Mouse (Mus musculus): Measurements from ENCODE around the gene Ifit1. TPM values are rescaled to one million over a fixed set of nuclear protein-coding genes. Genes with fewer than 3 reads are reported as not detected.

The Ifit1 gene
- total and polyA plus RNA-seq, 3 experiments: 1.3 to 2.4 (median 1.5) TPM

DNA sequence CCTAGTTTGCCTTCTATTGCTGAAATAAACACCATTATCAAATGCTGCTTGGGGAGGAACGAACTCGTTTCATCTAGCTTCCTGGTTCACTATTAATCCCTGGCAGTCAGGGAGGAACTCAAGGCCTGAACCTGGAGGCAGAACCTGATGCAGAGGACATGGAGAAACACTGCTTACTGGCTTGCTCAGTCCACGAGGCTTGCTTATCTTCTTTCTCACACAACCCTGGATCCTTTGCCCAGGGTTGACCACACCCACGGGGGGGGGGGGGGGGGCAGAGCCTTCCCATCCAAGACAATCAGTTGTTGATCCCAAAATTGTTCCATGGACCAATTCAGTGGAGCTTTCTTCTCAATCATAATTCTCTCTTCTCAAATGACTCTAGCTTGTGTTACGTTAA lies 22.1 kb downstream of the Ifit1 start:
- H3K4me1 ChIP-seq (ENCODE audit: control insufficient read depth, insufficient read depth, low read length): peaks cover 3% of the 10 kb centered on the region; the same call in 1 of the 2 replicates
- no peak overlapping the region for H3K9ac ChIP-seq (ENCODE audit: low read depth, low read length)
- TF ChIP-seq CTCF (IDR thresholded peaks at IDR 0.05): no peak
- no peak for TF ChIP-seq POLR2A (IDR thresholded peaks at IDR 0.05; ENCODE audit: insufficient read depth, low read depth, low read length)
- no peak for TF ChIP-seq EP300 (IDR thresholded peaks at IDR 0.05; ENCODE audit: insufficient read depth, low read depth, low read length)
- no peak overlapping the region for H3K4me3 ChIP-seq
- intact Hi-C loops (cut with DNase I): no loop called here
- H3K27me3 ChIP-seq (ENCODE audit: control insufficient read depth, insufficient read depth, low read length): no peaks in the 10 kb centered on the region
- 38% methylated on average over 5 of the region's 5 CpGs for WGBS
- H3K27ac ChIP-seq: peak overlapping the region; percentile 64; the same call in 1 of the 2 replicates
- DNase-seq: no peak
- H3K79me2 ChIP-seq (replicated peaks; ENCODE audit: control insufficient read depth, insufficient read depth, low read length): no peaks in the 10 kb centered on the region
- no peaks in the 10 kb centered on the region for H3K36me3 ChIP-seq (ENCODE audit: control insufficient read depth, insufficient read depth, low read length)

DNA sequence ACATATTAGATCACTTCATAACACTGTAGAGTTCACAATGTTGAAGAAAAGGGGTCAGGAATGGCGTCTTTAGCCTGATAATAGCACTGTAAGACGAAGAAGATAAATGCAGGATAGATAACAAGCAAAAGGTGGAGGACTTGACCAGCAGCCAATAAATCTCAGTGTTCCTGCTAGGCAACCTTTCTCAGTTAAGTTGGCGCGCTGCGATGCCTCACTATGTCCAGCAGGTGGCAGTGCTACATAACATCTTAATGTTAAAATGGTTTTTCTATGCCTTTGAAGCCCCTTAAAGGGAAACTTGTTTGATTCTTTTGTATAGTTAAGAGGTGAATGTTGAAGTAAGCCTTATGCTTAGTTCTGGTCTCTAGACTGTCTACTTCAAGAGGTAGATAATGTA lies 25.5 kb downstream of the Ifit1 start:
- Histone ChIP-seq H3K36me3 (ENCODE audit: control insufficient read depth, insufficient read depth, low read length) (no peaks in the 10 kb centered on the region), H3K4me1 (ENCODE audit: control insufficient read depth, insufficient read depth, low read length) (peaks cover 3% of the 10 kb centered on the region; the same call in 1 of the 2 replicates), H3K27me3 (ENCODE audit: control insufficient read depth, insufficient read depth, low read length) (no peaks in the 10 kb centered on the region), H3K9ac (ENCODE audit: low read depth, low read length) (no peak overlapping the region), H3K4me3 (no peak overlapping the region), H3K27ac (no peak overlapping the region), H3K79me2 (replicated peaks; ENCODE audit: control insufficient read depth, insufficient read depth, low read length) (no peaks in the 10 kb centered on the region)
- peak; percentile 51 to 74 for DNase-seq
- 1% methylated on average over 5 of the region's 5 CpGs for WGBS
- TF ChIP-seq POLR2A (IDR thresholded peaks at IDR 0.05; ENCODE audit: insufficient read depth, low read depth, low read length) (no peak), CTCF (IDR thresholded peaks at IDR 0.05) (peak; percentile 98; the same call in 1 of the 2 replicates), EP300 (IDR thresholded peaks at IDR 0.05; ENCODE audit: insufficient read depth, low read depth, low read length) (peak; percentile 88)
- intact Hi-C loops (cut with DNase I): loop anchor here (1.0 to 5.0 kb wide), 2 partner anchors 107 to 211 kb away; partner anchors contain the start of gene Pank1

DNA sequence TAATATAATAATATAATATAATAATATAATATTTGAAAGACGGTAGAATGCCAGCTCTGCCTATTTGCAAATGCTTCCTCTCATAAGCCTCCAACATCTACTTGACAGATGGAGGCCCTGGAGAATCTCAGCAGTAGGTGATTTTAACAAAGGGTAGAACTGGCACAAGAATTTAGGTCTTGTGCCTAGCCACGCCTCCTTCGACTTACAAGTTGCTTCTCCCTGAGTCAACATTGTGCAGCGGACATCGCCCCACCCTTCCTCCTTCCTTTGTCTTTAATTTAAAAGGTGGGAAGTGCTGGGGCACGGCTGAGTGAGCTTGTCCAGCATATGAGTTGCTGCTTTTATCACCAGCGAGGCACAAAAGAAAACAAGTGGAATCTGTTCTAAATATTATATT lies 32.8 kb downstream of the Ifit1 start:
- Histone ChIP-seq H3K27me3 (ENCODE audit: control insufficient read depth, insufficient read depth, low read length) (no peaks in the 10 kb centered on the region), H3K4me1 (ENCODE audit: control insufficient read depth, insufficient read depth, low read length) (peaks cover 2% of the 10 kb centered on the region), H3K9ac (ENCODE audit: low read depth, low read length) (no peak overlapping the region), H3K27ac (peak overlapping the region; percentile 30; the same call in 1 of the 2 replicates), H3K36me3 (ENCODE audit: control insufficient read depth, insufficient read depth, low read length) (no peaks in the 10 kb centered on the region), H3K79me2 (replicated peaks; ENCODE audit: control insufficient read depth, insufficient read depth, low read length) (no peaks in the 10 kb centered on the region), H3K4me3 (no peak overlapping the region)
- no peak for TF ChIP-seq POLR2A (IDR thresholded peaks at IDR 0.05; ENCODE audit: insufficient read depth, low read depth, low read length)
- 0 out of 2 replicates have a peak, but pooled peaks have one; percentile 43 for TF ChIP-seq EP300 (IDR thresholded peaks at IDR 0.05; ENCODE audit: insufficient read depth, low read depth, low read length)
- TF ChIP-seq CTCF (IDR thresholded peaks at IDR 0.05): no peak
- intact Hi-C loops (cut with DNase I): loop anchor here (5.0 kb wide), 1 partner anchor 54 kb away; no protein-coding TSS in a partner anchor
- WGBS: 47% methylated on average over 7 of the region's 7 CpGs
- peak; percentile 30 to 53 for DNase-seq

DNA sequence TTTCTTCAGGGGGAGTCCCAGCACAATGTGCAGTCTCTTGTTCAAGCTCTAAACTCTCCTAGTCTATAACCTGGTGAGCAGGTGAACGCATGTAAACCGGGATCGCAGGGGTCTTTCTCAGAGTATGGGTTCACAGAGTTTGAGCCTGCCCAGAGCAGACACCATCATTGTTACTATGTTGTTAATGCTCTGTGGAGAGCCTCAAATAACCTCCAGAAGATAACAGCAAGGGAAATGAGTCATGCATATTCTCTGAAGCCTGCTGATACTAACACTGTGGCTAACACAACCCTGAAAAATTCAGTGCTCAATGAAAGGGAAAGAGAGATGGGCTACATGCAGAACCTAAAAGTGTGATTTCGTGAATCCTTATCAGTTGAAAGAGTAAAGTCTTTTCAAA lies 37.8 kb downstream of the Ifit1 start:
- H3K4me1 ChIP-seq (ENCODE audit: control insufficient read depth, insufficient read depth, low read length): peaks cover 2% of the 10 kb centered on the region
- no peak for DNase-seq
- 26% methylated on average over 4 of the region's 4 CpGs for WGBS
- H3K36me3 ChIP-seq (ENCODE audit: control insufficient read depth, insufficient read depth, low read length): no peaks in the 10 kb centered on the region
- no peak overlapping the region for H3K4me3 ChIP-seq
- no peak for TF ChIP-seq CTCF (IDR thresholded peaks at IDR 0.05)
- no peak for TF ChIP-seq POLR2A (IDR thresholded peaks at IDR 0.05; ENCODE audit: insufficient read depth, low read depth, low read length)
- no peak for TF ChIP-seq EP300 (IDR thresholded peaks at IDR 0.05; ENCODE audit: insufficient read depth, low read depth, low read length)
- H3K27me3 ChIP-seq (ENCODE audit: control insufficient read depth, insufficient read depth, low read length): no peaks in the 10 kb centered on the region
- no peak overlapping the region for H3K27ac ChIP-seq
- H3K9ac ChIP-seq (ENCODE audit: low read depth, low read length): no peak overlapping the region
- no peaks in the 10 kb centered on the region for H3K79me2 ChIP-seq (replicated peaks; ENCODE audit: control insufficient read depth, insufficient read depth, low read length)
- intact Hi-C loops (cut with DNase I): no loop called here

DNA sequence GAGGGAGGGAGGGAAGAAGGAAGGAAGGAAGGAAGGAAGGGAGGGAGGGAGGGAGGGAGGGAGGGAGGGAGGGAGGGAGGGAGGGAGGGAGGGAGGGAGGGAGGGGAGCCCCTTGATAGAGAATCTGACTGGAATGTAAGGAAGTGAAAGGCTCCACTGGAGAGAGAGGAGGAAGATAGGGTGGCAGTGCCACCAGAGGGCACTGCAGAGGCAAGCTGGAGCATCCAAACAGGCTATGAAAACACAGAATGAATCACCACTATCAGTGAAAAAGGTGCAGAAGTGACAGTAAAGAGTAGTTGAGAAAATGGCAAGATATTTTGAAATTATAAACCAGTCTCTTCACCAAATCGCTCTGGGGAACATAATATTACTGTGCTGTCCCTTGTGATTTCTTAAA lies 44.2 kb downstream of the Ifit1 start:
- Histone ChIP-seq H3K4me1 (ENCODE audit: control insufficient read depth, insufficient read depth, low read length) (no peaks in the 10 kb centered on the region), H3K4me3 (no peak overlapping the region), H3K9ac (ENCODE audit: low read depth, low read length) (no peak overlapping the region), H3K36me3 (ENCODE audit: control insufficient read depth, insufficient read depth, low read length) (no peaks in the 10 kb centered on the region), H3K27ac (no peak overlapping the region), H3K27me3 (ENCODE audit: control insufficient read depth, insufficient read depth, low read length) (no peaks in the 10 kb centered on the region), H3K79me2 (replicated peaks; ENCODE audit: control insufficient read depth, insufficient read depth, low read length) (no peaks in the 10 kb centered on the region)
- intact Hi-C loops (cut with DNase I): loop anchor here (5.0 kb wide), 1 partner anchor 87 kb away; no protein-coding TSS in a partner anchor
- 42% methylated on average over 1 of the region's 1 CpGs for WGBS
- peak; percentile 72 for TF ChIP-seq CTCF (IDR thresholded peaks at IDR 0.05)
- TF ChIP-seq POLR2A (IDR thresholded peaks at IDR 0.05; ENCODE audit: insufficient read depth, low read depth, low read length): no peak
- DNase-seq: peak; percentile 34 to 41

DNA sequence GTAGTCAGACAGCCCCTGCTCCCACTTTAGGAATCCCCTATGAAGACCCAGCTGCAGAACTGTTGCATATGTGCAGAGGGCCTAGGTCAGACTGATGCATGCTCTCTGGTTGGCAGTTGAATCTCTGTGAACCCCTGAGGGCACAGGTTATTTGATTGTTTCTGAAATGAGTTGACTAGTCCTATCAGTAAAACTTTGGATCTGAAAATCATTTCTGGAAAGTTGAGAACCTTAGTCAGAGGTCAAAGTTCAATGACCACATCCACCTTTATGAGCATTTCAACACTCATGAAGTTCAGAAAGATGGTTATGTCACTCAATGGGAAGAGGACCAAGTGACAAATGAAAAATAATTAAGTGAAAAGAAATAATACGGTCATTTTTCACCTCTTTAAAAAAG lies 44.9 kb downstream of the Ifit1 start:
- Histone ChIP-seq H3K36me3 (ENCODE audit: control insufficient read depth, insufficient read depth, low read length) (no peaks in the 10 kb centered on the region), H3K27ac (no peak overlapping the region), H3K4me1 (ENCODE audit: control insufficient read depth, insufficient read depth, low read length) (no peaks in the 10 kb centered on the region), H3K9ac (ENCODE audit: low read depth, low read length) (no peak overlapping the region), H3K27me3 (ENCODE audit: control insufficient read depth, insufficient read depth, low read length) (no peaks in the 10 kb centered on the region), H3K79me2 (replicated peaks; ENCODE audit: control insufficient read depth, insufficient read depth, low read length) (no peaks in the 10 kb centered on the region), H3K4me3 (no peak overlapping the region)
- DNase-seq: no peak
- TF ChIP-seq CTCF (IDR thresholded peaks at IDR 0.05) (no peak), EP300 (IDR thresholded peaks at IDR 0.05; ENCODE audit: insufficient read depth, low read depth, low read length) (no peak), POLR2A (IDR thresholded peaks at IDR 0.05; ENCODE audit: insufficient read depth, low read depth, low read length) (no peak)
- intact Hi-C loops (cut with DNase I): loop anchor here (5.0 kb wide), 1 partner anchor 87 kb away; no protein-coding TSS in a partner anchor
- 98% methylated on average over 1 of the region's 1 CpGs for WGBS

Data from heart, adult 2 months (tissue).